Mouse (Mus musculus): ENCODE results near the gene Dusp19.

GRCm38 (mm10) chr2:80639398-80639797 is 22.6 kb downstream of the Dusp19 start:
- TF ChIP-seq POLR2A (IDR thresholded peaks at IDR 0.05; ENCODE audit: insufficient read depth, low read depth, low read length) (no peak), CTCF (IDR thresholded peaks at IDR 0.05) (no peak)
